Mouse (Mus musculus) lung, postnatal 0 days (tissue): ENCODE data around the gene Pdx1. TPM values are rescaled to one million over a fixed set of nuclear protein-coding genes. Genes with fewer than 3 reads are reported as not detected.
A peak's percentile ranks its signal among the peaks of the same experiment; 100 is the strongest.

Experiments
- ATAC-seq: fragments of 200-750 bp; cut with Nextera tagmentation; 2 replicates; pipeline ENCODE4 v1.8.0; 2017; ENCODE audit warnings: moderate library complexity
- DNase-seq: peaks from one replicate; pipeline ENCODE4 v3.0.0-alpha.2; 2016; ENCODE audit warnings: low spot score
- H3K27ac ChIP-seq: fragments of 300-500 bp; sonication (generic); 2 replicates; pipeline ENCODE4 v1.5.1; 2014; ENCODE audit warnings: antibody characterized with exemption, mild to moderate bottlenecking, low read length, mixed read lengths
- H3K27me3 ChIP-seq: fragments of 300-500 bp; sonication (generic); replicated peaks from 2 replicates; pipeline ENCODE4 v1.6.1; 2014; ENCODE audit warnings: low read length, mixed read lengths; ENCODE audit not compliant: insufficient read depth
- H3K36me3 ChIP-seq: fragments of 300-500 bp; sonication (generic); 2 replicates; pipeline ENCODE4 v1.6.1; 2014; ENCODE audit warnings: low read length, mixed read lengths; ENCODE audit not compliant: insufficient read depth
- H3K4me1 ChIP-seq: fragments of 300-500 bp; sonication (generic); 2 replicates; pipeline ENCODE4 v1.6.1; 2014; ENCODE audit warnings: antibody characterized with exemption, low read depth, low read length, mixed read lengths; ENCODE audit not compliant: insufficient read depth
- H3K4me2 ChIP-seq: fragments of 300-500 bp; sonication (generic); replicated peaks from 2 replicates; pipeline ENCODE4 v1.6.1; 2014; ENCODE audit warnings: low read depth, mild to moderate bottlenecking, low read length, moderate library complexity, mixed read lengths
- H3K4me3 ChIP-seq: fragments of 300-500 bp; sonication (generic); 2 replicates; pipeline ENCODE4 v1.5.1; 2014; ENCODE audit warnings: low read depth, low read length
- H3K9ac ChIP-seq: fragments of 300-500 bp; sonication (generic); replicated peaks from 2 replicates; pipeline ENCODE4 v1.6.1; 2014; ENCODE audit warnings: low read depth, mild to moderate bottlenecking
- H3K9me3 ChIP-seq: fragments of 300-500 bp; sonication (generic); 2 replicates; pipeline ENCODE4 v1.6.1; 2016; ENCODE audit warnings: low read length, mixed read lengths
- CTCF ChIP-seq: IDR thresholded peaks from 2 replicates; pipeline ENCODE4 v1.5.1; 2016; ENCODE audit warnings: antibody characterized with exemption, mild to moderate bottlenecking
- EP300 ChIP-seq: IDR thresholded peaks from 2 replicates; pipeline ENCODE4 v1.6.1; 2016; ENCODE audit warnings: antibody characterized with exemption, mild to moderate bottlenecking, control low read depth
- WGBS: fragments of 180-500 bp; shearing (Covaris S2); extraction: QIAGEN DNeasy Blood & Tissue Kit; methylation state at CpG from one replicate; pipeline ENCODE4 v1.1.7; 2014; 5-methylcytosine and 5-hydroxymethylcytosine counted together
- polyA plus RNA-seq: library from polyadenylated mRNA; unstranded; fragments of >200 nt; fragmentation: Nextera tagmentation; extraction: Ambion mirVana; gene quantifications from 2 replicates; pipeline ENCODE4 v1.2.1, GENCODE M21; 2015

Gene Pdx1
- not detected in 2 replicates for polyA plus RNA-seq

DNA sequence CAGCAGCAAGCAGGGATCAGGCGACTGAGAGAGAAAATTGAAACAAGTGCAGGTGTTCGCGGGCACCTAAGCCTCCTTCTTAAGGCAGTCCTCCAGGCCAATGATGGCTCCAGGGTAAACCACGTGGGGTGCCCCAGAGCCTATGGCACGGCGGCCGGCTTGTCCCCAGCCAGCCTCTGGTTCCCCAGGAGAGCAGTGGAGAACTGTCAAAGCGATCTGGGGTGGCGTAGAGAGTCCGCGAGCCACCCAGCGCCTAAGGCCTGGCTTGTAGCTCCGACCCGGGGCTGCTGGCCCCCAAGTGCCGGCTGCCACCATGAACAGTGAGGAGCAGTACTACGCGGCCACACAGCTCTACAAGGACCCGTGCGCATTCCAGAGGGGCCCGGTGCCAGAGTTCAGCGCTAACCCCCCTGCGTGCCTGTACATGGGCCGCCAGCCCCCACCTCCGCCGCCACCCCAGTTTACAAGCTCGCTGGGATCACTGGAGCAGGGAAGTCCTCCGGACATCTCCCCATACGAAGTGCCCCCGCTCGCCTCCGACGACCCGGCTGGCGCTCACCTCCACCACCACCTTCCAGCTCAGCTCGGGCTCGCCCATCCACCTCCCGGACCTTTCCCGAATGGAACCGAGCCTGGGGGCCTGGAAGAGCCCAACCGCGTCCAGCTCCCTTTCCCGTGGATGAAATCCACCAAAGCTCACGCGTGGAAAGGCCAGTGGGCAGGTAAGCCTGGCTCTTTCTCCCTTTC lies at the start of gene Pdx1:
Gene Pdx1 (plus strand): TSS at position 34 of the 747 bp plus-strand sequence.
- H3K4me2 ChIP-seq, result no peak within 1 kb of the TSS
- H3K36me3 ChIP-seq, result no peaks in the 10 kb centered on the region
- no peaks in the 10 kb centered on the region for H3K4me1 ChIP-seq
- H3K9ac ChIP-seq, result no peak within 1 kb of the TSS
- H3K27me3 ChIP-seq, result peaks cover 61% of the 10 kb centered on the region
- no peaks in the 10 kb centered on the region for H3K9me3 ChIP-seq
- 2% methylated on average over 44 of the region's 44 CpGs for WGBS
- no peak for DNase-seq
- H3K27ac ChIP-seq, result no peak within 1 kb of the TSS
- H3K4me3 ChIP-seq, result no peak within 1 kb of the TSS
- no peak for TF ChIP-seq EP300
- TF ChIP-seq CTCF, result no peak
- ATAC-seq, result no peak; the same call in 1 of the 2 replicates

DNA sequence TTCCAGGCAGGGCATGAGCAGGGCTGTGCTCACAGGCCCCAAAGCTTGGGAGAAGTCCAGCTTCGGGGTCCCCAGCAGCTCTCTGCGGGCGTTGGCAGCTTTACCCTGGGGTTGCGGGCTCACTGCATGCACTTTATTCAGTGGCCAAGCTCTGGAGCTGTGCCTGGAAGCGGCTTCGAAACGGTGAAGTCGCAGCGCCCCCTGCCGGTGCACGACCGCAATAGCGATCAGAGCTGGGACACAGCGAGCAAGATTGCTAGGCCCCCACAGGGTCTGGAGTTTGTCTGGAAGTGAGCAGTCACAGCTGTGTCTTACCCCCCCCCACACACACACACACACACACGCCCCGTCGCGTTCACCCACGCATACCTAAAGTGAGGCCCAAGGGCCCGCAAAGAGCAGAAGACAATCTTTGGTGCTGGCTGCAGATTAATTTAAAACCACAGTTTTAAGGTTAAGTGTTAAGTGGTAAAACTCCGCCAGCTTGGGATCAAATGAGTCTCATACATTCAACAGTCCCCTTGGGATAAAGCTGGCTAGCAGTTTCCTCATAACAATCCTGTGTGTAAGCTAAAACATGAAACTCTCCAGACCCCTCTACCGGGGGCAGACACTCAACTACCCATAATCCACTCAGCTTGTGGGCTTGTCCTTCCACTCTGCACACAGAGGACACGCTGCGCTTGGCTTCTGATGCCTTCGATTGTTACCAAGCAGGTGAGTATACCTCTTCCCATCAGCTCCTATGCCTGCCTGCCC lies 42.2 kb upstream of the Pdx1 start:
- no peaks in the 10 kb centered on the region for H3K9me3 ChIP-seq
- no peak overlapping the region for H3K4me3 ChIP-seq
- peaks cover 42% of the 10 kb centered on the region for H3K27me3 ChIP-seq
- no peak overlapping the region for H3K4me2 ChIP-seq
- DNase-seq (peak; percentile 71), ATAC-seq (peak; percentile 37)
- no peaks in the 10 kb centered on the region for H3K4me1 ChIP-seq
- H3K27ac ChIP-seq, result no peak overlapping the region
- TF ChIP-seq CTCF (peak; percentile 95), EP300 (no peak)
- no peak overlapping the region for H3K9ac ChIP-seq
- WGBS, result 20% methylated on average over 25 of the region's 25 CpGs
- no peaks in the 10 kb centered on the region for H3K36me3 ChIP-seq

DNA sequence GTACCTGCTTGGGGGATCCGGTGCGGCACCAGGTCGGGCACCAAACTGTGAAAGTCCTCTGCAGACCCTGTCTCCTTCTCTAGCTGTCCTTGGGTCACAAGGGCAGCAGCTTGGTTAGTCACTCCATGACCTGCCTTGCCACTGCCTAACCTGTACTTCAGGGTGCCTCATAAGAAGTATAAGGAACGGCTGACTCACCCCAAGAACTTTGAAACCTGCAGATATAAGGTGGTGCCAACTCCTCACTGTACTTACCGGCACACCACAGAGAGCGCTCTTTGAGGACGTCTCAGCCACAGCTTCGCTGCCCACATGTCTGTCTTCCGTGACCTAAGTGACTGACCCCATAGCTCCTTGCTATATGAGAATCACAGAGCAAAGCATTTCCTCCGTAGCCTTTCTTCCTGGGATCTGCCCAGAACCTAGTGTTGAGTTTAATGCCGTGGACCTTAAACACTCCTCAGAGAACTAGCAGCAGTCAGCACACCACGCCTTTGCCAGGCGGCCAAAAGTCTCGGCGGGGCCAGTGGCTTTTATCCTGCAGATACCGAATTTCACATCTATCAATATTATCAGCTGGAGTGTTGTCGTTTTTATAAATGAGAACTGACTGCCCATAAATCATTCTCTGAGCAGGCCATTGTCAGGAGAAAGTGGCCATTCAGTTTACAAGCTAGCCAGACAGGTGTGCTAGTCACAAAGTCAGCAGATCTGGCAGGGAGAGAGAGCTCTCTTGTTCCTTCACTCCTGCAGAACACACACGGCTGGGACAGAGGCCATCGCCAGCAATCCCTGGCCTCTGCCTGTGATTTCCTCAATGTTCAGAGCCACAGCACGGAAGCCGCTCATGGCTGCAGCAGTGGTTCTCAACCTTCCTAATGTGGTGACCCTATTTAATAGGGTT lies 34.1 kb upstream of the Pdx1 start:
- ATAC-seq, result no peak
- no peaks in the 10 kb centered on the region for H3K9me3 ChIP-seq
- 44% methylated on average over 21 of the region's 21 CpGs for WGBS

DNA sequence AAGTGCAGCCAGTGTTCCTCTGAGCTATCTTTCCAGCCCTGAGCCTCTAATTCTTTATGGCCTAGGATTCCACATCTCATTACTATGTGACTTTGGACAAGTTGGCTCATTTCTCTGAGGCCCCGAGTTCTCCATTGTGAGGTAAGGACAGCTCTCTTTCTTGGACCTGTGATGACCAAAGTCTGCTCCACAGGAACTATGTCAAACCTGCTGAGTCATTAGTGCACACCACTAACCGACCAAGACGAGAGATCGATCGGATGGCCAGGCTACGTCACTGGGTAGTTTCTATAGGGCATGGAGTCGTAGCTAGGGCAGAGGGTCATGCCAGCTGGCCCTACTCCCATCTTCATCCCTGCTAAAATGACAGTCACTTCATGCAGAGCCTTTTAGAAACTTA lies 25.9 kb upstream of the Pdx1 start:
- Histone ChIP-seq H3K4me1 (no peaks in the 10 kb centered on the region), H3K27ac (no peak overlapping the region), H3K4me3 (no peak overlapping the region), H3K4me2 (no peak overlapping the region), H3K36me3 (no peaks in the 10 kb centered on the region), H3K27me3 (no peaks in the 10 kb centered on the region), H3K9me3 (no peaks in the 10 kb centered on the region), H3K9ac (no peak overlapping the region)
- ATAC-seq (no peak), DNase-seq (no peak)
- 81% methylated on average over 7 of the region's 7 CpGs for WGBS
- TF ChIP-seq CTCF (no peak), EP300 (no peak)

More for the DNA sequence above, 34.1 kb upstream of the Pdx1 start:
- no peak overlapping the region for H3K9ac ChIP-seq
- no peak overlapping the region for H3K27ac ChIP-seq
- no peaks in the 10 kb centered on the region for H3K4me1 ChIP-seq
- TF ChIP-seq EP300 (no peak), CTCF (no peak)
- H3K36me3 ChIP-seq, result no peaks in the 10 kb centered on the region
- H3K27me3 ChIP-seq, result no peaks in the 10 kb centered on the region
- H3K4me3 ChIP-seq, result no peak overlapping the region
- DNase-seq, result no peak
- no peak overlapping the region for H3K4me2 ChIP-seq

DNA sequence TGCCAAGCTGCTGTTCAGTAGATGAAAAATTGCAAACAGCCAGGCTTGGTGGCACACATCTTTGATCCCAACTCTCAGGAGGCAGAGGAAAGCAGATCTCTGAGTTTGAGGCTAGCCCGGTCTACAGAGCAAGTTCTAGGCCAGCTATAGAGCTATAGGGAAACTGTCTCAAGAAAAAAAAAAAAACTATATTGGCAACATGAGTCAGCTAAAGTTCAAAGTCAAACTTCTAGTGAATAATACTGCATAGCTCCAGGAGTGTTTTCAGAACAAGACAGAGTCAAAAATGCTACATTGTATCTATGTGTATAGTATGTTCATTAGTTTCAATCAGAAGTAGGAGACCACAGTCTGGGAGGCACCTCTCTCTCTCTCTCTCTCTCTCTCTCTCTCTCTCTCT lies 9.6 kb upstream of the Pdx1 start:
- WGBS, result 95% methylated on average over 1 of the region's 1 CpGs
- H3K9ac ChIP-seq, result no peak overlapping the region
- H3K4me3 ChIP-seq, result no peak overlapping the region
- no peaks in the 10 kb centered on the region for H3K9me3 ChIP-seq
- no peaks in the 10 kb centered on the region for H3K4me1 ChIP-seq
- no peak for DNase-seq
- no peak overlapping the region for H3K4me2 ChIP-seq
- no peak overlapping the region for H3K27ac ChIP-seq
- H3K36me3 ChIP-seq, result no peaks in the 10 kb centered on the region
- no peak for TF ChIP-seq EP300
- TF ChIP-seq CTCF, result no peak
- no peak for ATAC-seq
- no peaks in the 10 kb centered on the region for H3K27me3 ChIP-seq

DNA sequence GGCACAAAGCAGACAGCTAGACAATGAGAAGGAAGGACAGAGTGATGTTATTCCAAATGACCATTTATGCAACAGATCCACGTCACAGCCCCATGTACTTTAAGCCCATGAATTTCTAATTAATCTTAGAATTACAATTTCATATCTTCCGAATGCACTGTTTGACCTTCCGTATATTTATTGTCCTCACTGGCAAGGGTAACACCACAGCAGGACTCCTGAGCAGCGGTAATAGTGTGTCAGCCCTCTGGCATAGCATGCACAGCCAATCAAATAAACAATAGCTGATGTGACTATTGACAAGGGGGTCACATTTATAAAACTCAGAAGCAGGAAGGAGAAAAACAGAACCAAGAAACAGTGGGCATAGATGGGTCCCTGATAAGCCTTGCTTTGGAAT lies 9.0 kb upstream of the Pdx1 start:
- no peak overlapping the region for H3K4me2 ChIP-seq
- peaks cover 2% of the 10 kb centered on the region; the same call in 1 of the 2 replicates for H3K27me3 ChIP-seq
- ATAC-seq (no peak), DNase-seq (no peak)
- no peak overlapping the region for H3K9ac ChIP-seq
- WGBS, result 69% methylated on average over 4 of the region's 4 CpGs
- H3K4me3 ChIP-seq, result no peak overlapping the region
- TF ChIP-seq EP300, result no peak
- no peak for TF ChIP-seq CTCF
- H3K9me3 ChIP-seq, result no peaks in the 10 kb centered on the region
- no peaks in the 10 kb centered on the region for H3K36me3 ChIP-seq
- H3K4me1 ChIP-seq, result no peaks in the 10 kb centered on the region
- H3K27ac ChIP-seq, result no peak overlapping the region
